In the genomic region with DNA sequence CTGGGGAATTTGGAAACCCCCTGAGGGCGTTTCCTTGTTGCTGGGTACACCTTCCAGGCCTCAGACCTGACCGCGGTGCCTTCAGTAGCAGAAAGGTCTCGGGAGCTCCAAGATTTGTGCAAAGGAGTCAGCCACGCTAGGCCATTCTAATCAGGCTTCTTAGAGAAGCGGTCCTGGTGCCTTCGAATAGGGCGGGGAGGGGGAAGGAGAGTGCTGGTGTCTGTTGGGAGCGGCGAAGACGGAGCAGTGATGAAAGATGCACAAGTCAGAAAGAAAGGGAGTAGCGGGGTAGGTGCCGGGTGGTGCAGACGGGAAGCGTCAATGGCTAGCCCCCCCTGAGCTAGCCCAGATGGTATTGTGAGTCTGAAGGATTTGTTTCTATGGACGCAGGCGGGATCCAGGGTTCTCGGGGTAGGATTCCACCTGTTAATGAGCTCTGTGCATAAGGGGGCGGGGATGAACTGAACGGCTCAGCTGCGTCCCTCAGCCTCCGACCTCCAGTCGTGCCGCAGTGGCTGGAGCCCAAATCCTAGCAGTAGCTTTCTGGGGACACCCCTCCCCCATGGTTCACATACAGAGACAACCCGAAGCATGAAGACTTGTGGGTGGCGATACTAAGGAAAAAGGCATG, we compare ENCODE assay signal across 9 mouse cellular contexts. TPM values are rescaled to one million over a fixed set of nuclear protein-coding genes. Genes with fewer than 3 reads are reported as not detected.
DNase-seq lines count a peak whose midpoint lies in the region; ATAC-seq and TF ChIP-seq lines count a peak whose summit lies in the region.
"Had no signal": no experiment of that assay in that cellular context is flagged by ENCODE, and none has a peak within 500 bp of the region (broad histone marks: within the 10 kb centered on the region; RNA-seq: fewer than 3 reads in every experiment).

No protein-coding gene starts in this region.

- H3K36me3 ChIP-seq in forebrain, postnatal 0 days (ENCODE audit: insufficient read depth) = no peaks in the 10 kb centered on the region
- H3K36me3 ChIP-seq in midbrain, embryonic 14.5 days (ENCODE audit: control insufficient read depth, insufficient read depth, low read length) = peaks cover 17% of the 10 kb centered on the region
- H3K36me3 ChIP-seq: liver, embryonic 15.5 days had no signal

- under 1% methylated on average over 26 of the region's 26 CpGs for WGBS in forebrain, postnatal 0 days
- 1% methylated on average over 26 of the region's 26 CpGs for WGBS in midbrain, embryonic 14.5 days

- peak; percentile 76 for ATAC-seq in forebrain, postnatal 0 days
- peak; percentile 85 for ATAC-seq in midbrain, embryonic 14.5 days (ENCODE audit: low FRiP score, low TSS enrichment)
- ATAC-seq: intestine, embryonic 16.5 days had no signal

- peaks cover 9% of the 10 kb centered on the region for H3K27me3 ChIP-seq in forebrain, postnatal 0 days (ENCODE audit: insufficient read depth, low read length)
- peaks cover 14% of the 10 kb centered on the region; the same call in 1 of the 2 replicates for H3K27me3 ChIP-seq in midbrain, embryonic 14.5 days (ENCODE audit: control insufficient read depth, insufficient read depth, low read length)

- no peak for TF ChIP-seq CTCF in forebrain, postnatal 0 days (IDR thresholded peaks at IDR 0.05; ENCODE audit: low read depth)

- peak overlapping the region; percentile 52 for H3K4me2 ChIP-seq in forebrain, postnatal 0 days (ENCODE audit: low read depth)
- H3K4me2 ChIP-seq in midbrain, embryonic 14.5 days (ENCODE audit: low read length) = peak overlapping the region; percentile 74
- H3K4me2 ChIP-seq: liver, embryonic 15.5 days had no signal

- no peaks in the 10 kb centered on the region; the same call in 1 of the 2 replicates for H3K4me1 ChIP-seq in forebrain, postnatal 0 days (ENCODE audit: insufficient read depth)
- H3K4me1 ChIP-seq in midbrain, embryonic 14.5 days (ENCODE audit: control insufficient read depth, insufficient read depth, low read length) = peaks cover 5% of the 10 kb centered on the region; the same call in 1 of the 2 replicates
- H3K4me1 ChIP-seq: liver, embryonic 15.5 days had no signal

- peak; percentile 66 for DNase-seq in ES-CJ7 (ENCODE audit: low read depth, low spot score)
- peak; percentile 46 for DNase-seq in ZHBTc4 (ENCODE audit: low read depth, low spot score)
- DNase-seq in forebrain, postnatal 0 days = peak; percentile 80
- DNase-seq in midbrain, embryonic 14.5 days = peak; percentile 83
- DNase-seq in adrenal gland, postnatal 36 days = no peak
- DNase-seq in cerebellum, adult 11 months = no peak
- DNase-seq in lung, postnatal 36 days = no peak

- peak overlapping the region; percentile 57 for H3K9ac ChIP-seq in forebrain, postnatal 0 days
- peak overlapping the region; percentile 86 for H3K9ac ChIP-seq in midbrain, embryonic 14.5 days (replicated peaks; ENCODE audit: low read length)
- H3K9ac ChIP-seq: liver, embryonic 15.5 days had no signal

- no peaks in the 10 kb centered on the region for H3K9me3 ChIP-seq in forebrain, postnatal 0 days (ENCODE audit: low read length)
- H3K9me3 ChIP-seq in midbrain, embryonic 14.5 days (ENCODE audit: control insufficient read depth, low read length) = no peaks in the 10 kb centered on the region
- H3K9me3 ChIP-seq: liver, embryonic 15.5 days had no signal

- peak overlapping the region; percentile 84 for H3K27ac ChIP-seq in forebrain, postnatal 0 days (ENCODE audit: low read depth, low read length)
- peak overlapping the region; percentile 98 for H3K27ac ChIP-seq in midbrain, embryonic 14.5 days (replicated peaks; ENCODE audit: low read depth, low read length)
- H3K27ac ChIP-seq: liver, embryonic 15.5 days had no signal

- peak overlapping the region; percentile 41 for H3K4me3 ChIP-seq in forebrain, postnatal 0 days (ENCODE audit: low read depth, low read length)
- peak overlapping the region; percentile 51 for H3K4me3 ChIP-seq in midbrain, embryonic 14.5 days (replicated peaks; ENCODE audit: low read depth, low read length)
- H3K4me3 ChIP-seq: liver, embryonic 15.5 days had no signal

RNA-seq across cellular contexts. Expression of gene Slc17a6, which starts 5.3 kb away (rescaled TPM):
- total RNA-seq in forebrain, postnatal 0 days (2014; rRNA removed) = 66.2 and 92.0 TPM in 2 replicates
- polyA plus RNA-seq in forebrain, postnatal 0 days (2015; fragmentation: Nextera tagmentation; extraction: Ambion mirVana) = 27.8 and 54.8 TPM in 2 replicates
- polyA plus RNA-seq in midbrain, embryonic 14.5 days (2014; fragmentation: Nextera tagmentation; extraction: Ambion mirVana) = 102 and 111 TPM in 2 replicates
- under 1 TPM; 0.36 to 0.72 TPM for total RNA-seq in adrenal gland, postnatal 36 days (2021)

Comparison
In these comparisons a context has a peak if more than half of its experiments do, and no peak if none do; other contexts are left out.
1. DNase-seq: peak in ES-CJ7 (single experiment), ZHBTc4 (single experiment), forebrain, postnatal 0 days (single experiment) and midbrain, embryonic 14.5 days (single experiment); none in adrenal gland, postnatal 36 days (0 of 2), cerebellum, adult 11 months (single experiment) and lung, postnatal 36 days (single experiment).
2. RNA of gene Slc17a6, which starts 5.3 kb away (total RNA-seq): 66.2 to 92.0 TPM in forebrain, postnatal 0 days; 0.36 to 0.72 TPM in adrenal gland, postnatal 36 days; every median in the first group is over 10 times any median in the second.